Mouse (Mus musculus): ENCODE data around the gene Ddi2. TPM values are rescaled to one million over a fixed set of nuclear protein-coding genes. Genes with fewer than 3 reads are reported as not detected.
A peak's percentile ranks its signal among the peaks of the same experiment; 100 is the strongest.

Ddi2 gene
- polyA plus RNA-seq, 1 experiment from 2014 or later, result 19.1 TPM

DNA sequence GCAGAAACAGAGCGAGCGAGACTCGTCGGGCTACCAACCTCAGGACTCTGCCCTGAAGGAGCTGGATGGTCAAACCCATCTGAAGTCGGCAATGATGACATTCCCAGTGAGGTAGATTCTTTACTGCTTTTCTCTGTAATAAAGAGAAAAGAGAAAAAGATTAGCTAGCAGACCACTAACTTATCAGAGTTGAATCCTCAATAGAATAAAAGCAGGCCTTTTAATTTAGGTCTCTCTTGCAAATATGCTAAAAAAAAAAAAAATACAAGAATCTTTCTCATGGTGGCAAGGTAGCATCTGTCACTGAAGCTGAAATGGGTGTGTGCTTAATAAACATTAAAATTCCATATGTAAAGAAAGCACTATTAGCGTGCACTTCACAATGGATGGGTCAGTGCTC lies 37.7 kb downstream of the Ddi2 start, which contains the start of gene Rsc1a1:
Gene Rsc1a1 (minus strand): TSS at position 101 of the 400 bp plus-strand sequence.
- 91% methylated on average over 6 of the region's 6 CpGs for WGBS
- Histone ChIP-seq H3K27ac (ENCODE audit: low read length) (no peak within 1 kb of the TSS), H3K9me3 (ENCODE audit: low read length) (no peaks in the 10 kb centered on the region), H3K9ac (replicated peaks; ENCODE audit: low read length) (no peak within 1 kb of the TSS), H3K36me3 (ENCODE audit: insufficient read depth, low read length) (peaks cover 54% of the 10 kb centered on the region), H3K4me2 (replicated peaks; ENCODE audit: low read depth, low read length) (no peak within 1 kb of the TSS), H3K4me1 (ENCODE audit: insufficient read depth, low read length) (peaks cover 7% of the 10 kb centered on the region), H3K4me3 (ENCODE audit: low read length) (no peak within 1 kb of the TSS), H3K27me3 (ENCODE audit: insufficient read depth, low read length) (no peaks in the 10 kb centered on the region)
- no peak for ATAC-seq (ENCODE audit: low FRiP score, low TSS enrichment)

DNA sequence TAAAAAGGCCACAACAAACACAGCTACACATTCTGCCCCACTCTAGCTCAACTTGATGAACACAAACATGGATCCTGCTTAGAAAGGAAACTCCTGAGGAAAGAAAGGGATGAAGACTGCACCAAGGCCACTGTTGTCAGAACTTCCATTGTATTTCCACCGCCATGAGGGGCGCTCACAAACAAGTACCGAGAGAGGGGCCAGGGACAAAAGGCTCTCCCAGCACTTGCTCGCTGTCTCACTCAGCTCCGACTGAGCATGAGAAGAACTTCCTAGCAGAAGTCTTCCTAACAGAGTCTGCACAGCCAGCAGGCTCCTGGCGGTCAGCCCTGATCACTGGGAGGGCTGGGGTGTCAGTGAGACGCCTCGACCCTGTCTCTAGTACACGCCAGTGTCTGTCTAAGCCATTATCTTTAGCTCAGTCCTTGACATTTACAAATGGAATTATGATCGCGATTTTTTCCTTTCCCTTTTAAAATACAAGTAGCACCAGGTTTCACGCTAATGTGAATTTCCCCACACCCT lies 40.5 kb downstream of the Ddi2 start:
- Histone ChIP-seq H3K27ac (ENCODE audit: low read length) (no peak overlapping the region; the same call in 1 of the 2 replicates), H3K4me2 (replicated peaks; ENCODE audit: low read depth, low read length) (no peak overlapping the region), H3K9me3 (ENCODE audit: low read length) (no peaks in the 10 kb centered on the region), H3K9ac (replicated peaks; ENCODE audit: low read length) (no peak overlapping the region), H3K4me3 (ENCODE audit: low read length) (no peak overlapping the region), H3K27me3 (ENCODE audit: insufficient read depth, low read length) (no peaks in the 10 kb centered on the region), H3K36me3 (ENCODE audit: insufficient read depth, low read length) (peaks cover 40% of the 10 kb centered on the region), H3K4me1 (ENCODE audit: insufficient read depth, low read length) (peaks cover 19% of the 10 kb centered on the region)
- WGBS, result 77% methylated on average over 12 of the region's 12 CpGs
- no peak for ATAC-seq (ENCODE audit: low FRiP score, low TSS enrichment)

DNA sequence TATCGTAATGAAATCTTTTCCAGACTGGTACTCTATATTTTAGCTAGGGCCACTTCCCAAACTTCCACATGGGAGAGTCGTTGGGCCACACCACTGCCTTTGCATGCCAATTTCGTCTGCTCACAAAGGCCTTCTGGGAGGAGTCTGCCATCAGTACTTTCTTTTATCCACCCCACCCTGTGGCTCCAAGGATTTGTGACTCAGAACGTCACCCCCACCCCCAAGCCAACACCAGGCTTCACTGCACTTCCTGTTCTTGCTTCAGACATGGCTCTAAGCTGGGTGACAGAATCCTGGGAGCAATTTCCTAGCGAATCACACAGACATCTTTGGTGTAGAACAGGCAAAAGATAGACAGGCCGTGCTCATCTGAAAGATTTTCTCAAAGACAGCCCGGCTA lies 41.5 kb downstream of the Ddi2 start:
- peaks cover 19% of the 10 kb centered on the region for H3K4me1 ChIP-seq (ENCODE audit: insufficient read depth, low read length)
- no peaks in the 10 kb centered on the region for H3K27me3 ChIP-seq (ENCODE audit: insufficient read depth, low read length)
- WGBS, result 47% methylated on average over 7 of the region's 7 CpGs
- no peak overlapping the region for H3K9ac ChIP-seq (replicated peaks; ENCODE audit: low read length)
- H3K27ac ChIP-seq (ENCODE audit: low read length), result peak overlapping the region; percentile 17; the same call in 1 of the 2 replicates
- peaks cover 37% of the 10 kb centered on the region for H3K36me3 ChIP-seq (ENCODE audit: insufficient read depth, low read length)
- H3K4me3 ChIP-seq (ENCODE audit: low read length), result no peak overlapping the region
- no peak for ATAC-seq (ENCODE audit: low FRiP score, low TSS enrichment)
- H3K4me2 ChIP-seq (replicated peaks; ENCODE audit: low read depth, low read length), result no peak overlapping the region
- H3K9me3 ChIP-seq (ENCODE audit: low read length), result no peaks in the 10 kb centered on the region

DNA sequence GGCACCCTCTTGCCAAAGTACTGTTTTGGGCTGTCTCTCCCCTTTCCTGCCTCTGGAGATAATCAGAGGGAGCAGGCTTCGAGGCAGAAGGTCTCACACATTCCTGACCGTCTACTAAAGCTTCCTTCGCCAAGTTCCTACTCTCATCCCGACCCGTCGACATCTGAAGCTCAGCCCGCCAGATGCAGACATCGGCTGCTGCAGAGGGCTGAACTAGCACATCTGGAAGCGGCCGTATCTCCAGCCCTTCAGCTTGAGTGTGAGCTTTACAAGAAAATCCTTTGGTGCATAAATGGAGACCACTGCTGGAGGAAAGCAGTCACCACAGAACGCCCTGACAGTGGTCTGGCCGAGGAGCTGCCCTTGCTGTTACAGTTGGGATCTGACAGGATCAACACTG lies 42.3 kb downstream of the Ddi2 start:
- H3K27me3 ChIP-seq (ENCODE audit: insufficient read depth, low read length), result no peaks in the 10 kb centered on the region
- H3K9me3 ChIP-seq (ENCODE audit: low read length), result no peaks in the 10 kb centered on the region
- H3K27ac ChIP-seq (ENCODE audit: low read length), result no peak overlapping the region
- no peak overlapping the region for H3K9ac ChIP-seq (replicated peaks; ENCODE audit: low read length)
- peaks cover 30% of the 10 kb centered on the region for H3K36me3 ChIP-seq (ENCODE audit: insufficient read depth, low read length)
- no peak overlapping the region for H3K4me2 ChIP-seq (replicated peaks; ENCODE audit: low read depth, low read length)
- H3K4me1 ChIP-seq (ENCODE audit: insufficient read depth, low read length), result peaks cover 19% of the 10 kb centered on the region
- ATAC-seq (ENCODE audit: low FRiP score, low TSS enrichment), result no peak
- H3K4me3 ChIP-seq (ENCODE audit: low read length), result no peak overlapping the region
- WGBS, result 47% methylated on average over 12 of the region's 12 CpGs

DNA sequence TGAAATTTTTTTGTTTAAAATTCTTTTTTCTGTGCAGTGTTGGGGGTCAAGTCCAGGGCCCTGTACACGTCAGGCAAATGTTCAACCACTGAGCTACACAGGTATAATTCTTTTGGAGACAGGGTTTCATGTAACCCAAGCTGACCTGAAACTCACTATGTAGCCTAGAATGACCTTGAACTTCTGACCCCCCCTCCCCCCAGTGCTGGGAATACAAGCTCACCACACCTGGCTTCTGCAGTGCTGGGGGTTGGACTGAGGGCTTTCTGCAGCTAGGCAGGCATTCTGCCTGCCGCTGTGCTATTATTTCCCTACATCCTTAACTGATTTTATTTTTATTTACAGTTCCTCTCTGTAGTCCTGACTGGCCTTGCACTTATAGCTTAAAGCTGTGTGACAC lies 44.2 kb downstream of the Ddi2 start:
- Histone ChIP-seq H3K4me3 (ENCODE audit: low read length) (no peak overlapping the region), H3K9me3 (ENCODE audit: low read length) (no peaks in the 10 kb centered on the region), H3K4me1 (ENCODE audit: insufficient read depth, low read length) (peaks cover 19% of the 10 kb centered on the region), H3K36me3 (ENCODE audit: insufficient read depth, low read length) (peaks cover 14% of the 10 kb centered on the region), H3K27ac (ENCODE audit: low read length) (no peak overlapping the region), H3K9ac (replicated peaks; ENCODE audit: low read length) (no peak overlapping the region; the same call in 1 of the 2 replicates), H3K27me3 (ENCODE audit: insufficient read depth, low read length) (no peaks in the 10 kb centered on the region), H3K4me2 (replicated peaks; ENCODE audit: low read depth, low read length) (no peak overlapping the region)
- no peak for ATAC-seq (ENCODE audit: low FRiP score, low TSS enrichment)
- 75% methylated on average over 2 of the region's 2 CpGs for WGBS

DNA sequence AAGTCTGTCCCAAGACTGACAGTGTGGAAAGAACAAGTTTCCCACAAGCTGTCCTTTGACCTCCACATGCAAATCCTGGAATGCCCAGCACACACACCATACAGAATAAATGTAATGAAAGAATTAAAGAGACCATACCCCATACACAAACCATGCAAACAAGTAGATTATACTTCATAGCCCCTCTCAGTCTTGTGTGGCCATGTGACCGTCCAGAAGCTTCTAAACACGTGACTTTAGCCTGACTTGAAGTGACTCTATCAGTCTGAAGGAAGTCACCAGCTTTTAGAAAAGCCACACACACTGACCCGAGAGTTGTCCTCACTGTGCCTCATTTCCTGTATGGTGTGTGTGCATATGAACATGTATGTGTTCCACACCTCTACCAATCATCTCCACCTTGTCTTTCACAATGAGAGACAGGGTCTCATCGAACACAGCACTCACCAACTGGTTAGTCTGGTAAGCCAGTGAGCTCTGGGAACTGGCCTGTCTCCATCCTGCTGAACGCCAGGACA lies 46.7 kb downstream of the Ddi2 start:
- no peaks in the 10 kb centered on the region for H3K36me3 ChIP-seq (ENCODE audit: insufficient read depth, low read length)
- no peak overlapping the region for H3K4me2 ChIP-seq (replicated peaks; ENCODE audit: low read depth, low read length)
- no peak for ATAC-seq (ENCODE audit: low FRiP score, low TSS enrichment)
- H3K9ac ChIP-seq (replicated peaks; ENCODE audit: low read length), result no peak overlapping the region
- H3K27me3 ChIP-seq (ENCODE audit: insufficient read depth, low read length), result no peaks in the 10 kb centered on the region
- WGBS, result 80% methylated on average over 5 of the region's 5 CpGs
- H3K27ac ChIP-seq (ENCODE audit: low read length), result no peak overlapping the region
- no peaks in the 10 kb centered on the region for H3K9me3 ChIP-seq (ENCODE audit: low read length)
- peaks cover 11% of the 10 kb centered on the region; the same call in 1 of the 2 replicates for H3K4me1 ChIP-seq (ENCODE audit: insufficient read depth, low read length)
- H3K4me3 ChIP-seq (ENCODE audit: low read length), result no peak overlapping the region

DNA sequence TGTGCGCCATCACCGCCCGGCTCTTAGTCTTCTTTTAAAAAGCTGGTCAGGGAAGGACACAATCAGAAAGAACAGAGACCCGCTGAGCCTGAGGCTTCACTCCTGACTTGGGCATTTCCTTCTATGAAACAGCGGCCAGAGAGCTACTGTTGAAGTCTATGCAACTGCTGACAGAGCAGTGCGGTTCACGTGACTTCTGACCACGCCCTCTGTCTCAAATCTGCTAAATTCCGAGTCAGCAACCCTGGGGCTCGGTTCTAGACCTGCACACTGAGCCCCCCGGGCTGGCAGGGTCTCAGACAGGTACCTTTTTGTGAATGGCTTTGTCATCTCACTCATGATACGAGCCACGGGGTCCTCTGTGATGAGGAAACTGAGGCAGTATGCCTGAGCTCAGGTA lies 50.9 kb downstream of the Ddi2 start:
- Histone ChIP-seq H3K27me3 (ENCODE audit: insufficient read depth, low read length) (no peaks in the 10 kb centered on the region), H3K9me3 (ENCODE audit: low read length) (no peaks in the 10 kb centered on the region), H3K36me3 (ENCODE audit: insufficient read depth, low read length) (no peaks in the 10 kb centered on the region), H3K9ac (replicated peaks; ENCODE audit: low read length) (no peak overlapping the region), H3K4me3 (ENCODE audit: low read length) (no peak overlapping the region), H3K27ac (ENCODE audit: low read length) (no peak overlapping the region), H3K4me2 (replicated peaks; ENCODE audit: low read depth, low read length) (no peak overlapping the region), H3K4me1 (ENCODE audit: insufficient read depth, low read length) (no peaks in the 10 kb centered on the region)
- WGBS, result 82% methylated on average over 13 of the region's 13 CpGs
- no peak for ATAC-seq (ENCODE audit: low FRiP score, low TSS enrichment)

DNA sequence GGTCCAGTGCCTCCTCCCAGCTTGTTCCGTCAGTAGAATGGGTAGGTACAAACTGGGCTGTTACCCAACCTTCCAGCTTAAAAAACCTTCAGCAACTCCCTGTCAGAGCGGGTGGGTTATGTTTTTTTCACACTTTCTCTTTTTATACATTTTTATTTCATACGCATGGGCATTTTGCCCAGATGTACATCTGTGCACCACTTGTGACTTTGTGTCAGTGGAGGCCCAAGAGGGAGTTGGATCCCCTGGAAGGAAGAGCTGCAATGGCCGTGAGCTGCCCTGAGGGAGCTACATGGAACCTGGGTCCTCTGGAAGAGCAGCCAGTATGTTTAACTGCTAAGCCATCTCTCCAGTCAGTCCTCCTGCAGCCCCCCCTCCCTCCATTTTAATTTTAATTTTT lies 51.8 kb downstream of the Ddi2 start:
- H3K4me2 ChIP-seq (replicated peaks; ENCODE audit: low read depth, low read length), result no peak overlapping the region
- WGBS, result 73% methylated on average over 4 of the region's 4 CpGs
- no peak overlapping the region for H3K4me3 ChIP-seq (ENCODE audit: low read length)
- no peaks in the 10 kb centered on the region for H3K4me1 ChIP-seq (ENCODE audit: insufficient read depth, low read length)
- H3K9me3 ChIP-seq (ENCODE audit: low read length), result no peaks in the 10 kb centered on the region
- no peak overlapping the region for H3K9ac ChIP-seq (replicated peaks; ENCODE audit: low read length)
- ATAC-seq (ENCODE audit: low FRiP score, low TSS enrichment), result no peak
- no peaks in the 10 kb centered on the region for H3K36me3 ChIP-seq (ENCODE audit: insufficient read depth, low read length)
- no peaks in the 10 kb centered on the region for H3K27me3 ChIP-seq (ENCODE audit: insufficient read depth, low read length)
- H3K27ac ChIP-seq (ENCODE audit: low read length), result no peak overlapping the region

DNA sequence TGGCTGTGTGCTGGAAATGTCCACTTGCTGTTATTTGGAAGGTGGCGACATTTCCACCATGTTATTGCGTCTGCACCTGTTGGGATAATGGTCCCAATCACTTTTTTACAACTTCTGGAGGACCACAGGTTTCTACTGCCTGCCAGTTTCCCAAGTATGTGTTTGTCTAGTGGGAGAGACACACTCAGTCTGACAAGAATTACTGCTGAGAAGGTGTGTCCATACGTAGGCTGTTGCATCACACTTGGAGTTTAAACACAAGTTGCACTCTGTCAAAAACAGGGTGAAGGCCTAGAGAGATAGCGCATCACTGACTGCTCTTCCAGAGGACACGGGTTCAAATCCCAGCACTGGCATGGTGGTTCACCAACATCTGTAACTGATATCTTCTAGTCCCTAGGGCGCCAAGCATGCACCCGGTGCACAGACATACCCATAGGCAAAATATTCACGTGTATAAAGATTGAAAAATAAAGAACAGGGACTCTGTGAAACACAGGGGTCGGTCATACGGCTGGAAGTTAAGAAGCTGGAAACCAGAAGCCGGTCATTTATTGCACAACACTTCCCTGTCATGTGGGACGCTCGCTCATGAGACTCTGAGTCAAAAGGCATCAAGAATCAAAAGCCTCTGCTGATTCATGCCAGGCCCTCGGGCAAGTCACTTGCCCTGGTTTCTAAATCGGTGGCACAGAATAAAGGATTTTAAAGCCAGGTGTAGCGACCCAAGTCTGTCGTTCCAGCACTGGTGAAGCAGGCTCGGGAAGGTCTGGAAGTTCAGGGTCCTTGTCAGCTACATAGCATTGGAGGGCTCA lies 53.1 kb downstream of the Ddi2 start:
- Histone ChIP-seq H3K27ac (ENCODE audit: low read length) (no peak overlapping the region), H3K9me3 (ENCODE audit: low read length) (no peaks in the 10 kb centered on the region), H3K9ac (replicated peaks; ENCODE audit: low read length) (no peak overlapping the region), H3K27me3 (ENCODE audit: insufficient read depth, low read length) (no peaks in the 10 kb centered on the region), H3K4me2 (replicated peaks; ENCODE audit: low read depth, low read length) (no peak overlapping the region), H3K36me3 (ENCODE audit: insufficient read depth, low read length) (no peaks in the 10 kb centered on the region), H3K4me1 (ENCODE audit: insufficient read depth, low read length) (no peaks in the 10 kb centered on the region), H3K4me3 (ENCODE audit: low read length) (no peak overlapping the region)
- 83% methylated on average over 18 of the region's 18 CpGs for WGBS
- ATAC-seq (ENCODE audit: low FRiP score, low TSS enrichment), result no peak

DNA sequence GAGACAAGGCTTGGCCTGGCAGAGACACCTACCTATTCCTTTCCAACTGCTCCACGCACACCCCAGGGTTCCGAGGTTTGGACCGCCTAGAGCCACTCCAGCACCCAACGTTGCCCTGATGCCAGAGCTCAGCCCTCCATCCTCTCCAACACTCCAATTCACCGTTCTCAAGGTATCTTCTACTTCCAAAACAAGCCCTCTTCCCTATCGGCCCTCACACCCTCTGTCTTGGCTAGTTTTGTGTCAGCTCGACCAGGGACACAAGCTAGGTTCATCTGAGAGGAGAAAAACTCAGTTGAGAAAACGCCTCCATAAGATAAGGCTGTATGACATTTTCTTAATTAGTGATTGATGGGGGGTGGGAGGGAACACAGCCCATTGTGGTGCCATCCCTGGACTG lies 58.4 kb downstream of the Ddi2 start, which contains the start of gene Plekhm2:
Gene Plekhm2 (minus strand): TSS at position 101 of the 400 bp plus-strand sequence.
- H3K9me3 ChIP-seq (ENCODE audit: low read length), result no peaks in the 10 kb centered on the region
- peak within 1 kb of the TSS; percentile 97 for H3K9ac ChIP-seq (replicated peaks; ENCODE audit: low read length)
- H3K36me3 ChIP-seq (ENCODE audit: insufficient read depth, low read length), result 0 out of 2 replicates have a peak, but pooled peaks cover 10% of the 10 kb centered on the region
- peaks cover 14% of the 10 kb centered on the region for H3K4me1 ChIP-seq (ENCODE audit: insufficient read depth, low read length)
- peak within 1 kb of the TSS; percentile 95 for H3K4me2 ChIP-seq (replicated peaks; ENCODE audit: low read depth, low read length)
- peak within 1 kb of the TSS; percentile 74 for H3K27ac ChIP-seq (ENCODE audit: low read length)
- H3K4me3 ChIP-seq (ENCODE audit: low read length), result peak within 1 kb of the TSS; percentile 64
- WGBS, result 69% methylated on average over 8 of the region's 8 CpGs
- no peaks in the 10 kb centered on the region for H3K27me3 ChIP-seq (ENCODE audit: insufficient read depth, low read length)
- peak; percentile 24; the same call in 1 of the 2 replicates for ATAC-seq (ENCODE audit: low FRiP score, low TSS enrichment)

All from kidney, embryonic 16.5 days (tissue).